Mouse (Mus musculus) retina, postnatal 7 days (tissue): ENCODE results near the gene Olfr1370.
A peak's percentile ranks its signal among the peaks of the same experiment; 100 is the strongest.
"Not testable (repeated sequence)": the region's sequence is repeated elsewhere in the genome, so short reads cannot be mapped to it uniquely, and the experiment has no call there.

ENCODE experiments used
- DNase-seq: peaks from one replicate; pipeline ENCODE4 v3.0.0-alpha.2; 2012; ENCODE audit warnings: low read depth, low spot score

Olfr1370 gene

DNA sequence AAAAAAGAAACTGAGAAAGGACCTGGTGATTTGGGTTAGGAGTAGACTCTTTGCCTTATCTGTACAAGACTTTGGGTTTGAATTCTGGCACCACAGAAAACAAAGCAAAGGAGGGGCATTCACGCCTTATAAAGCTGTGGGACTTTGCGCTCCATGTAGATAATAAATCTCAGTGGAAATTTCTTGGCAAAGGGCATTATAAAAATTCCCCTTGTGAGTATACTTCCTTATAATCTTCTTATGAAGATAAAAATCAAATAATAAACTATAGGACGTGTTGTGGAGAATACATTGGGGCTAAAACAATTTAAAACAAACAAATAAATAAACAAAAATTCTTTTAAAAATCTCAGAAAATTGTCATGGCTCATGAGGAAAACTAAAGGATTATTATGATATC lies at the start of gene Olfr1370:
TSS of gene Olfr1370 (minus strand) at position 101 of the 400 bp plus-strand sequence.
- DNase-seq = no peak

DNA sequence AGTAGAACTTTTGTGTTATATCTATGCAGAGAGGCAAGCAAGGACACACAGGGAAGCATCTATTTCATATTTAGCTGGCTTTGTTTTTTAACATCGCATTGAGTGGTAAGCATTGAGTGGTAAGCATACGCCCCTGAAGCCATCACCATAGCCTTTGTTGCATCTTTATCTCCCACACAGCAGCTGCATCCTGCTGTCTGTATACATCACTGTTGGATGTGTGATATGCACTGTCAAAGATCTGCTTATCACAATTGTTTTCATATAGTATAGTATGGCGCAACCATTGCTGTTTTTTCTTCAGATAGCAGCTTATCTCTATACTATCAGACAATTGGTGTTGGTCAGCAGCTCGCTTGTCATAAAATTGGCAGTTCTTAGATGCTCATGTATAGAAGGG lies 39.4 kb upstream of the Olfr1370 start:
- no peak for DNase-seq

DNA sequence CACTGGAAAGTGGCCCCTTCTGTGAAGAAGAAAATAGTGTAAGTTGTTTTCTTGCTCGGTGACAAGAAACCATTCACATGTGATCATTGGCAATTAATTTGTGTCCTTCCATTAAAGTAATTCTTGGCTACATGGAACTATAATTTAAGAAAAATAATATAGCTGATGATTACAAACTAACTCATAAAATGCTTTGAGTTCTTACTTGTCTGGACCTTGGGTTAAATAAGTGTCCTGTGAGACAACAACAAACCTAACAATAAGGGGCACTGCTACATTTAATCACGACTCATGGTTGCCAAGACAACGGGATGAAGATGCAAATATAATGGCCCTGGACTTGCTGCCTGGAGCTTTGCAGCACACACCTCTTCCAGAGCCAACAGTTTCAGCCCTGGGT lies 36.4 kb upstream of the Olfr1370 start, which contains the start of gene Olfr1369-ps1:
TSS of gene Olfr1369-ps1 (plus strand) at position 301 of the 400 bp plus-strand sequence.
- not testable (repeated sequence) for DNase-seq

DNA sequence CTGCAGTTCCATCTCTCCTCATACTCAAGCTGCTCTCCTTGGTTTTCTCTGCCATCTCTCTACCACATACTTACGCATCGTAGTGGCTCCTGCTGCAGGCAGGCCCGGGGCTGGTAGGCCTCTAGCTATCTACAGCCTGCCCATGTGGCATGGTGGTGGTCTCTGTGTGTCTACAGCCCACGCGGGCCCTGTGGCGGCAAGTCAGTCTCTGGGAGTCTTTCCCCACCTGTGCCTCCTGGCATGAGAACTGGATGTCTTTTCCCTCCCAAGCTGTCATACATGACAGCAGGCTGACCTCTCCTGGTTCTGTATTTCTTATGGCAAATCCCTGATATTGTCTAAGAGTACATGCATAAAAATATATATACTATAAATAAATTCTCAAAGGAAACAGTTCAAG lies 35.7 kb upstream of the Olfr1370 start:
- no peak for DNase-seq

DNA sequence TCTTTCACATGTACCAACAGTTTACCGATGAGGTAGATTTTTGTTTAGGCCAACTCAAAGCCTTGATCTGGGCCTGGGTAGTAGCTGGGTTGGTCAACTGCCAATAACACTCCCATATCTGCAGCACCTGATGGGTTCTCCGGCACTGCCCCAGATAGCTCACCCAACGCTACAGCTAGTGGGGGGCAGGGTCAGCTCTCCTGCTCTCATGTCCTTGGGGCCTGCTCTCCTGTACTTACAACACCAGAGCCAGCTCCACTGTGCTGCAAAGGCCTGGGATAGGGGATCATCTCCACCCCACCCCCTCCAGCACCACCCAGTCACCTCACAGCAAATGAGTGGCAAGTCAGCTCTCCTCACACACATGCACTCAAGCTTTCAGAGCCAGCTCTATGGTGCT lies 35.0 kb upstream of the Olfr1370 start:
- no peak for DNase-seq

DNA sequence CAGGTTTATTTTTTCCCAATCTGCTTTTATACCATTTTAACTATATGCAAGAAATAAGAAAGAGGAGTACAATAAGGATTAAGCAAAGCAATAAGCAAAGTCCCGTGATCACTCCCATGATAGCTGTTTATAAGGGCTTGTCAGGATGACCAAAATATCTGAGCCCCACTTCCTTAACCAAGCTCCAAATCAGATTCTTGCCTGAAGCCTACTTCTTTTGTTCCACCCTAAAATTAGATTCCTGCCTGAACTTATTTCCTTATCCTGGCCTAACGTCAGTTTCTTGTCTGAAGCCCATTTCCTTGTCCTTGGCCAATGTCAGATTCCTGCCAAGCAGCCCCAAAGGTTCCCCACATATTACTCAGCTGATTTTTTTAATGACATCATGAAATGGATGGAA lies 7.9 kb upstream of the Olfr1370 start:
- no peak for DNase-seq

DNA sequence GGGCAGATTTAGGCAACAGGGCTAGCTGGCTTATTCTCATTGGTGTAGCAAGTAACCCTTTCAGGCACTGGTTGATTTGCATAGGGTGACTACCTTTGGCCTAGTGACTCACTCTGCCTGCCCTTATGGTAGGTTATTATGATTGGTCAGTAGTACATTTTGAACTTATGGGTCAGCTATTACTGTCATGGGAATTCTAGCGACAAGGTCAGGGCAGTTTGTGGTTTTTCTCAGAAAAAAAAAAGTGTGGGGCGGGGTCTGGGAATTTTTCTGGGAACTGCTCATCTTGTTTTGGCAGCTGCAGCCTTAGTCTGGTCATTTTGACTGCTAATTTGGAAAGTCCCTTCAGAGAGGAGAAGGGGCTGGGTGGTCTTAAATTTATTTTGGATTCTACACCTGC lies 8.7 kb downstream of the Olfr1370 start:
- no peak for DNase-seq

DNA sequence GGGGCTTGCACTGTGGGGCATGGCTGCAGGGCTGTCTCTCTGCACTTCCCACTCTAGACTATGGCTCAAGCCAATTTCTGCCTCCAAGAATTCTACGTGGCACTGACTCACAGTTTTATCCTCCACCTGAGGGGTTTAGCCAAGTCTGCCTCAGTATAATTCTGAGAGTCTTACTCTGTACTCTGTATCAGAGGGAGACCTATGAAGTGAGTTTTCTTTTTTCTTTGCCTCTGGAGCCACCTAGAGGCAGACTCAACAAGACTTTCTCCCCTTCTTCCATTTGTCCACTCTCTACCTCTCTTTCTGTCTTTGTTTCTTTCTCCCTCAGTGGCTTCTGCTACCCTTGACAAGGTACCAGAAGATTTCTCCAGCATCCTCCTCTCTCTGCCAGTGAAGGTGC lies 24.6 kb downstream of the Olfr1370 start:
- DNase-seq = peak; percentile 5

DNA sequence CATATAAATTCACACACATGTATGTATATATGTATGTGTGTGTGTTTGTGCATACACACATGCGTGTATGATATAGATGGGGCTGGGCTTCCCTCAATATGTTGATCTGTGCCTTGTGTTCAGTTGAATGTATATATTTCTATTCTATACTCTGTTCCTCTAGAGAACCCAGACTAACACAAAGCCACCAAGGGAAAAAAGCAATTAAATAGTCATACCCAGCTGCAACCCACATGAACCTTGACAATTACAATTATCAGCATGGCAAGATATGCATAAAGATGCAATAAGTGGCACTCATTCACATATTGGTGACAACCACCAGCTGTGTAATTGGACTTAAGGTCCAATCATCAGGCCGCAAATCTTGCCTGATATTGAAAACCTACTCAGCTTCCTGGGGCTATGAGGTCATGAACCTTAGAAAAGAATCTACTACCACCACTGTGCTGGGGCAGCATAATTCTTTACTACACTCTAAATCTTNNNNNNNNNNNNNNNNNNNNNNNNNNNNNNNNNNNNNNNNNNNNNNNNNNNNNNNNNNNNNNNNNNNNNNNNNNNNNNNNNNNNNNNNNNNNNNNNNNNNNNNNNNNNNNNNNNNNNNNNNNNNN lies 34.1 kb downstream of the Olfr1370 start:
- DNase-seq = no peak

DNA sequence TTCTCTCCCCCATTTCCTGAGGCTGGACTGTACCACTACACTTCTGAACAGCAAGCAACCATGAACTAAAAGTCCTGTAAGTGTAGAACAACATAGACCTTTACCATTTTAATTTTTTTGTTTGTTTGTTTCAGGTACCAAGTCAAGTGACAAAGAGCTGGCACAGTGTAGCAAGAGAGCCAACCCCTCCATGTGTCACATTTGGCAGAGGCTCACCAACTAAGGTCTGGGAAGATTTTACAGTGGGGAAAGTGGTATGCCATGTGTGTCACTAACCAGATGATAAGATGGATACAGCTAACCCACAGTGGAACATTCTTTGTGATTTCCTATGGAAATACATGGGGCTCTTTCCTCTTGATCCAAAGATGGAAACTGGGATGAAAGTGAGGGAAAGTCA lies 38.8 kb downstream of the Olfr1370 start:
- DNase-seq = no peak

DNA sequence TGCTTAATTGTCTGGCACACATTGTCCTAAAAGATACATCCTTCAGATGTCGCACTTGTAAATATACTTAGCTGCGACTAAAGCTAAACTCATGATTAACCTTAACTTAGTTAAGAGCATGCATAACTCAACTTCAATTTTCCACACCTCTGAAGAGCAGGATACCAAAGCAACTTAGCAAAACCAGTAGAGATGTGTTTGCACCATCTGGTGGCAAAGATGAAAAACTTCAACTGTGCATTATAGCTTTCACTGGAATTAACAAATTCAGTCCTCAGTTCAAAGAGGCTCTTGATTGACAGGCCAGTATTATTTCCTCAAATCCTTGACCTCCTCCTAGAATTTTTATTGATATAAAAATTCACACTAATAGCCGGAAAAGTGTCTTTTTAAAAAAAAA lies 39.7 kb downstream of the Olfr1370 start:
- no peak for DNase-seq

DNA sequence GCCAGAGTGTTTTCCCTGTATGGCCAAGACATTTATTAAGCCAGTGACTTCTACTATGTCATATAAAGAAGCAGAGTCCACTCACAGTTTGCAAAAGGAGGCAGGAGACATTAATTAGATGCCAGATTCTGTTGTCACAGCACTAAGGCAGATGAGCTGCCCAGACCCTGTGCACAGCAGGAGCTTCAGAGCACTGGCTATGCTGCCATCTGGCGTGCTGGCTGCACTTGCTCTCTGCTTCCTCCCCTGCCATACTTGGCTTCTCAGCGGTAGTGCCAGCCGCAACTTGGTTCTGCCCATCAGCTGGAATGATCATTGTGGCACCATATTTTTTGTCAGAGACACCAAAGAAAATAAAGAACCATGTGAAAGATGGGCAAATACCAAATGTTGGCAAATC lies 41.6 kb downstream of the Olfr1370 start:
- peak; percentile 11 for DNase-seq

DNA sequence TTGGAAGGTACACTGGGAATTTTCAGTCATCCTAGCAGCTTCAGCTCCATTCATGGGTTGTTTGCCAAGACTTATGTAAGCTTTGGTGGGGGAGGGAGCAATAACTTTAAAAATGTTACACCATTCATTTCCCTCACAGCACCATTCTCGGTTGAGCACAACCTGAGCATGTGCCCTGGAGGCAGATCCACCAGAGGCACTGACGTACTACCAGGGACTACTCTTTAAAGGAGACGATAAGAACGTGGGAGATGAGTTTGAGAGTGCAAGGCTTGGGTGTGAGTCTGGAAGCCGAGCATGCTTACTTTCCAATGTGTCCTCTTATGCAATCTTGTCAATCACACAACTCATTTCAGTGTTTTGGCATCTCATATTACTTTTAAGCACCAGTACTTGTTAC lies 49.9 kb downstream of the Olfr1370 start:
- no peak for DNase-seq
